ENCODE assay signal across 8 mouse cellular contexts in the genomic region with DNA sequence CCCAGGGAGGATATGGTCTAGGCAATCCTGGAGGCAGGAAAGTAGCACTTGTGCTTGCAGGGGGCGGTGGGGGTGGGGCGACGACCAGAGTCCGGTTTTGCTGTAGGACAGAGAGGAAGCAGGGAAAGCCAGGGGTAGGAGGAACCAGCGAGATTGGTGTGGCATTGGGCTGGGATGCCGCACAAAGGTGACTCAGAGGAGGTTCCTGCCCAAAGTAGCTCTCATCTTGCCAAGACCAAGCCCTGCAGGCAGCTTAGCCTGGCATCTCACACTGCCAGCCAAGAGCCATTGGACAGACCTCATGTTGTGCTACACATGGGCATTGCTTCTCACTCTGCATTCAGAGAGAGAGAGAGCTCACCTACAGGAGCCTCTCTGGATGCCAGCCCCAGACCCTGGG. TPM values are rescaled to one million over a fixed set of nuclear protein-coding genes. Genes with fewer than 3 reads are reported as not detected.
DNase-seq lines count a peak whose midpoint lies in the region; ATAC-seq and TF ChIP-seq lines count a peak whose summit lies in the region.

Gramd4 (plus strand) TSS at position 283 of the 400 bp plus-strand sequence.

- peak within 1 kb of the TSS; percentile 87 for H3K4me2 ChIP-seq in forebrain, embryonic 11.5 days (ENCODE audit: low read depth, low read length, severe bottlenecking)
- peak within 1 kb of the TSS; percentile 94 for H3K4me2 ChIP-seq in hindbrain, embryonic 13.5 days
- peak within 1 kb of the TSS; percentile 97 for H3K4me2 ChIP-seq in liver, embryonic 12.5 days

- no peak for ATAC-seq in forebrain, embryonic 11.5 days (replicated peaks; ENCODE audit: low FRiP score)
- no peak for ATAC-seq in hindbrain, embryonic 13.5 days (ENCODE audit: low FRiP score)
- no peak for ATAC-seq in liver, embryonic 12.5 days

- no peak for TF ChIP-seq CTCF in small intestine, adult 2 months (IDR thresholded peaks at IDR 0.05; ENCODE audit: extremely low read depth, insufficient read length, insufficient replicate concordance, low read depth, low read length)

- peak within 1 kb of the TSS; percentile 91 for H3K9ac ChIP-seq in forebrain, embryonic 11.5 days (ENCODE audit: low read length)
- H3K9ac ChIP-seq in hindbrain, embryonic 13.5 days = peak within 1 kb of the TSS; percentile 98
- peak within 1 kb of the TSS; percentile 97 for H3K9ac ChIP-seq in liver, embryonic 12.5 days

- no peaks in the 10 kb centered on the region for H3K9me3 ChIP-seq in forebrain, embryonic 11.5 days (ENCODE audit: control insufficient read depth, low read length)
- H3K9me3 ChIP-seq in hindbrain, embryonic 13.5 days = no peaks in the 10 kb centered on the region
- H3K9me3 ChIP-seq in liver, embryonic 12.5 days (replicated peaks) = no peaks in the 10 kb centered on the region

- peaks cover 16% of the 10 kb centered on the region; the same call in 1 of the 2 replicates for H3K4me1 ChIP-seq in forebrain, embryonic 11.5 days (replicated peaks; ENCODE audit: control insufficient read depth, insufficient read depth, low read length)
- H3K4me1 ChIP-seq in hindbrain, embryonic 13.5 days (replicated peaks) = peaks cover 46% of the 10 kb centered on the region
- H3K4me1 ChIP-seq in liver, embryonic 12.5 days = peaks cover 91% of the 10 kb centered on the region
- H3K4me1 ChIP-seq in small intestine, adult 2 months (ENCODE audit: control insufficient read depth, insufficient read depth, insufficient read length, low read length) = peaks cover 38% of the 10 kb centered on the region

- no peaks in the 10 kb centered on the region for H3K36me3 ChIP-seq in forebrain, embryonic 11.5 days (ENCODE audit: control insufficient read depth, insufficient read depth, low read length)
- no peaks in the 10 kb centered on the region for H3K36me3 ChIP-seq in hindbrain, embryonic 13.5 days
- H3K36me3 ChIP-seq in liver, embryonic 12.5 days = no peaks in the 10 kb centered on the region; the same call in 1 of the 2 replicates
- no peaks in the 10 kb centered on the region for H3K36me3 ChIP-seq in small intestine, adult 2 months (ENCODE audit: control insufficient read depth, insufficient read depth, low read length)

- H3K27ac ChIP-seq in forebrain, embryonic 11.5 days (ENCODE audit: low read depth, low read length) = no peak within 1 kb of the TSS; the same call in 1 of the 2 replicates
- H3K27ac ChIP-seq in hindbrain, embryonic 13.5 days = peak within 1 kb of the TSS; percentile 95
- H3K27ac ChIP-seq in liver, embryonic 12.5 days = peak within 1 kb of the TSS; percentile 65
- H3K27ac ChIP-seq in small intestine, adult 2 months (ENCODE audit: insufficient read depth, low read depth, low read length) = 0 out of 2 replicates have a peak within 1 kb of the TSS, but pooled peaks have one; percentile 3

- 35% methylated on average over 6 of the region's 6 CpGs for WGBS in forebrain, embryonic 11.5 days
- WGBS in hindbrain, embryonic 13.5 days = 30% methylated on average over 6 of the region's 6 CpGs
- 45% methylated on average over 5 of the region's 6 CpGs for WGBS in liver, embryonic 12.5 days (ENCODE audit: insufficient replicate concordance)
- 27% methylated on average over 6 of the region's 6 CpGs for whole genome bisulfite sequencing in small intestine, adult 2 months

- TF ChIP-seq POLR2A in small intestine, adult 2 months (IDR thresholded peaks at IDR 0.05; ENCODE audit: low read depth, low read length) = no peak

- H3K4me3 ChIP-seq in forebrain, embryonic 11.5 days (ENCODE audit: low read depth, low read length) = peak within 1 kb of the TSS; percentile 86
- peak within 1 kb of the TSS; percentile 83 for H3K4me3 ChIP-seq in hindbrain, embryonic 13.5 days
- peak within 1 kb of the TSS; percentile 90 for H3K4me3 ChIP-seq in liver, embryonic 12.5 days
- peak within 1 kb of the TSS; percentile 78 for H3K4me3 ChIP-seq in small intestine, adult 2 months (ENCODE audit: low read depth, low read length)

- no peak for DNase-seq in layer of hippocampus, adult 8-10 months (ENCODE audit: low spot score in 2 of 2)
- no peak for DNase-seq in layer of hippocampus, adult 9-11 months
- peak; percentile 39 to 62 for DNase-seq in adrenal gland, postnatal 36 days
- DNase-seq in forebrain, embryonic 11.5 days (ENCODE audit: low spot score) = no peak
- no peak for DNase-seq in urinary bladder, adult 18-20 months (ENCODE audit: low spot score in 2 of 2)

- no peaks in the 10 kb centered on the region; the same call in 1 of the 2 replicates for H3K27me3 ChIP-seq in forebrain, embryonic 11.5 days (ENCODE audit: control insufficient read depth, insufficient read depth, low read length)
- peaks cover 4% of the 10 kb centered on the region; the same call in 1 of the 2 replicates for H3K27me3 ChIP-seq in hindbrain, embryonic 13.5 days
- H3K27me3 ChIP-seq in liver, embryonic 12.5 days (replicated peaks) = 0 out of 2 replicates have a peak, but pooled peaks cover 4% of the 10 kb centered on the region
- no peaks in the 10 kb centered on the region for H3K27me3 ChIP-seq in small intestine, adult 2 months (ENCODE audit: control insufficient read depth, insufficient read depth, low read length)

RNA-seq across cellular contexts. Expression of gene Gramd4, which starts in this region (rescaled TPM):
- total RNA-seq in layer of hippocampus, adult 8-10 months (2022) = 10 to 100 TPM; 24.1 to 30.9 (median 29.9) TPM
- total RNA-seq in adrenal gland, postnatal 36 days (2021) = 10 to 100 TPM; 13.9 to 18.7 TPM
- 15.5 and 16.6 TPM in 2 replicates for polyA plus RNA-seq in forebrain, embryonic 11.5 days (2014; fragmentation: Nextera tagmentation; extraction: Ambion mirVana)
- 33.9 and 36.4 TPM in 2 replicates for polyA plus RNA-seq in hindbrain, embryonic 13.5 days (2015; fragmentation: Nextera tagmentation; extraction: Ambion mirVana)
- polyA plus RNA-seq in liver, embryonic 12.5 days (2016; fragmentation: Nextera tagmentation; extraction: Ambion mirVana) = 14.4 and 15.1 TPM in 2 replicates
- 10.5 and 25.1 TPM in 2 replicates for polyA plus RNA-seq in small intestine, adult 2 months (2012; rRNA removed)

Comparison
In these comparisons a context has a peak if more than half of its experiments do, and no peak if none do; other contexts are left out.
1. DNase-seq: peak in adrenal gland, postnatal 36 days (2 of 2); none in layer of hippocampus, adult 8-10 months (0 of 2), layer of hippocampus, adult 9-11 months (single experiment), forebrain, embryonic 11.5 days (single experiment) and urinary bladder, adult 18-20 months (0 of 2).
2. Peak in every context shown above with its lines, with median percentiles within 50 percentile points of each other: H3K4me2 ChIP-seq, H3K4me3 ChIP-seq and H3K9ac ChIP-seq.